Mouse (Mus musculus) liver, adult 2 months (tissue): Measurements from ENCODE around the gene Serpinc1.

Experiments used
- CTCF ChIP-seq: fragments of 200-500 bp; IDR thresholded peaks from 2 replicates; pipeline ENCODE4 v1.5.1; 2011; ENCODE audit warnings: low read depth, low read length, control low read depth
- POLR2A ChIP-seq: fragments of 200-500 bp; IDR thresholded peaks from 2 replicates; pipeline ENCODE4 v1.6.1; 2011; ENCODE audit warnings: low read length, control low read depth; ENCODE audit not compliant: insufficient read depth; ENCODE audit errors: extremely low read depth

GRCm38 (mm10) chr1:161038004-161038403, 59.6 kb downstream of the Serpinc1 start:
- TF ChIP-seq CTCF (no peak), POLR2A (no peak)
